Mouse (Mus musculus) forelimb bud, embryonic 11.5 days (tissue): ENCODE measurements around the gene Myo1e.

Experiments used
- DNase-seq: peaks from one replicate; pipeline ENCODE4 v3.0.0-alpha.2; 2012; ENCODE audit warnings: low read depth, low spot score

Gene Myo1e

DNA sequence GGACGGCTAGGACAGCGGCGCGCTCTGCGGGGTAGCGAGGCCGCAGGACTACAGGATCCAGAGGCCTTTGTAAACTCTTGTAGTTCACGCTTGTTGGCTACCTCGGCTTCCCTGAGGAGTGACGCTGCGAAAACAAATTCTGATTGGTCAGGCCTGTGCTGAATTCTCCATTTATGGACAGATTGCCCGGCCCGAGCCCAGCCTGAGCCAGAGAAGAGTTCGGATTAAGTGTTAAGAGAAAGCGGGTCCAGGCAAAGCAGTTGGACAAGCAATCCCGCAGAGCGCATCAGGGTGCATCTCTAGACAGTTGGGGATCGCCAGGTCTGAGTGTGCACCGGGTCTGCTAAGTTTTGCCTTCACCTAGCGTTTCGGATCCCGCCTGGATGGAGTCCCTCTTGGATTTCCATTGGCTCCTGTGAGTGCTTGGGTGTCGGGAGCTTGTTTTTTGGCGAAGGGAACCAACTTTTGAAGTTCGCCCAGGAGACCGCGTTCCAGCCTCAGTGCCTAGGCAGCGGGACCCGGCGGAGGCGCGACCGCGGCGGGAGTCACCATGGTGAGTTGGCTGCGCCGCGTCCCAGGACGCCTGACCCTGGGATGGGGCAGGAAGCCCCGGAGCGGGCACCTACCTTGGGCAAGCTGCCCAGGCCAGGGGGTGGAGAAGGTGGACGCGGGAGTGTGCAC, at the start of gene Myo1e:
TSS of gene Myo1e (plus strand) at position 200 of the 681 bp plus-strand sequence.
- peak; percentile 93 for DNase-seq

DNA sequence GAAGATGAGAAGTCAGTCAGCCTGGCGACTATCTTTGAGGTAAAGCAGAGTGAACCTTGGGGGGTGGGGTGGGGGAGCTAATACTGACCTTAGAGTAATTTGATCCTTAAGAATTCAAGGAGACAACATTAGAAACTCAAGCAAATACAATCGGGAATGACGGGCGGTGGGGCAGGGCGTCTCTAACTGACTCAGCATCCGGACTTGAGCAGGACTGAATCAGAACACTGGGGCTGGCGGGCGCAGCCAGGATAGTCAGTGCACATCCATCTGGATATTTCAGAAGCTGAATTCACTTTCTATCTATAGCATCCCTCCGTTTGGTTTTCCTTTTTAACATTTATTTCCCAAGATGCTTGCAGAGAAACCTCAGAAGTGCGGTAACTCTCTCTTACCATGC, 47.1 kb upstream of the Myo1e start:
- no peak for DNase-seq

DNA sequence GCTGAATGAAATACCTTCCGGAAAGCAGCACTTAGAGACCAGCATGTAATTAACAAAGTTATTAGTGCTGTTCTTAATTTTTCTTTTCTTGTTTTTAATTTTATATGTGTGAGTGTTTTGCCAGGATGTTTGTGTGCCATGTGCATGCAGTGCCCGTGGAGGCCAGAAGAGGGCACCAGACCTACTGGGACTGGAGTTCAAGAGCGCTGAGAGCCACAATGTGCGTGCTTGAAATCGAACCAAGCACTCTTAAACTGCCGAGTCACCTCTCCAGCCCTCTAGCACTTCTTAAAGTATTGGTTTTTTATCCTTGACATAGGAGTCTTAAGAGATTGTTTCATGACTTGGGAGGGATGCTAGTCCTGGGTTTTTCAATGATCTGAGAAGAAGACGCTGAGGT, 38.2 kb upstream of the Myo1e start:
- DNase-seq = no peak

DNA sequence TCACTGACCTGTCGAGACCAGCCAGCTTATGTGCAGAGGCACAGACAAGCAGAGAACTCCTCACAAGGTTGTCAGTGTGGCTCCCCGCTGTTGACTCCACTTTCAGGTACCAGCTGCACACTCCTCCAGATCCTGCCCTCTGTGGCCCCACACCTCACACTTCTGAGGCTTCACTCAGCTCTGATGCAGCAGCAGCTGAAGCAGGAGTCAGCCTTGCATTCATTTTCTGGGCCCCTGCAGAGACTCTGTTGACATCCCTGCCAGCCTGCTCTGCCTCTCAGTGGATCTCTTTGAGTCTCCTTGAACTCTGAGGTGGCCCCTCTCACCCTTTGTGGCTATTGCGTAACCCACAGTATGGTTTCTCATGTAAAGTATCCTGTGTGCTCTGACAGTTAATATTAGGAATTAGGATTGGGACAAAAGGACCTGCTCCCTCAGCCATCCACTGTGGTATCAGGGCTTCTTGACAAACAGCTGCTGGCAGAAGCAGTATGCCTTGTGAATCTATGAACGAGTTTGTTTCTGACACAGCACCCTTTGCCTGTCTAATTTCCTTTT, 32.8 kb upstream of the Myo1e start:
- no peak for DNase-seq

DNA sequence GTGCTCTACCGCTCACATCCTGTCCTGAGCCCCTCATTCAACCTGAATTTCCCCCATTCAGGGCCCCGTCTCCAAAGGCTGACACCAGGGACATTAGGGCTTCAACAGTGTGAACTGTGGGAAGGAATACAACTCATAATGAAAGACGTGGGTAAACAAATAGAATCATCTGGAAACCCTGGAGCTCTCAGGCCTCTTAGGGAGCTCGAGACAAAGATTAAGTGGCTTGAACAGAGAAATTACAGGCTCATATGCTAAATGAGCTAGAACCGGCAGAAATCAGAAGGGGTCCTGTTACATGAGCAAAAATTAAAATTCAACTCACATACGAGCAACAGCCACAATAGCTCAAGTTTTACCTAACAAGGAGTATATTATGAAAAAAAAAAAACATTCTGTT, 32.3 kb upstream of the Myo1e start:
- DNase-seq = no peak

DNA sequence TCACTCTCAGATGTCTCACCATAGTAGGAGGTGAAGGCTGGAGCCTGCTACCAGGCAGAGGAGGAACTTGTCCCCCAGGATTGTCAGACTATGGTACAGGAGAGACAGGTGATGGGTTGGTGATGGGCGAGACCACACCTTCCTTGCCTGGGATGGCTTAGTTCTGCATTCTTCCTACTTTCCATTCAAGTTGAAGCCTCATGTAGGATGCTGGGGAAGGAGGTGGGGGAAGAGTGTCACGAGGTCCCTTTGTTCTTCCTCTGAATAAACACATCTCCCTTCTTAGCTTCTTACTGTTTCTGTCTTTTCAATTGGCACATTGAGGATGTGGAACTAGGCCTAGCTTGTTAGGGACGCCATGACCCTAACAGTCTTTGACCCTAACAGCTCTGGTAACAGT, 30.9 kb upstream of the Myo1e start:
- DNase-seq = no peak

DNA sequence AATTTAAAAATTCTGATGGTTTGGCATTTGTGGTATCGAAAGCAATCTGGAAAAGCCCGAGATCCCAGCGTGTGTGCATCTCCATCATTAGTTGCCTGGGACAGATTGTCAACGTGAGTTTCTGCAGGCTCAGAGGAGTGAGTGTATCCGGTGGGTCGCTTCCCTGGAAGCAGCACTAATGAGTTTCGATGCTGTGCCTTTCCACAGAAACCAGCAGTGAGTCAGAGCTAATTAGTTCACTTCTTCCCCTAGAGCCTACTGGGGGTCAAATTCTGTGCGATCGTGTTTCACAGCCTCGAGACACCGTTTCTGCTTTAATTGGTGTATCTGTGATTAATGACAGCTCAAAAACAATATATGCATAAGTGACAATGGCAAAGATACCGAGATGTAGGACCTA, 25.4 kb upstream of the Myo1e start:
- peak; percentile 23 for DNase-seq

DNA sequence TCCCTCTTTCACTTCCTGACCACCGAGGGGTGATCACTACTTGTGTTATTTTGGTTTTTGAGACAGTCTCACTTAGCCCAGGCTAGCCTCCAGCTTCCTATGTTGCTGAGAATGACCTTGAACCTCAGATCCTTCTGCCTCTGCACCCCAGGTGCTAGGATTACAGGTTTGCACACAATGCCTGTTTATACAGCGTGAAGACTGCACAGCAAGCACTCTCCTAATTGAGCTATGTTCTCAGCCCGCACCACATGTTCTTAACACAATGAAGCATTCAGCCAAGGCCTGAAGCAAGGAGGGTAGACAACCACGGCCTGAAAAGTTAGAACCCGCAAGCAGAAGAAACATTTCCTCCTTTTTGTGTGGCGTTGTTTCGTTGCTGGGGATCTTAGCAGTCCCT, 24.5 kb upstream of the Myo1e start:
- peak; percentile 30 for DNase-seq

DNA sequence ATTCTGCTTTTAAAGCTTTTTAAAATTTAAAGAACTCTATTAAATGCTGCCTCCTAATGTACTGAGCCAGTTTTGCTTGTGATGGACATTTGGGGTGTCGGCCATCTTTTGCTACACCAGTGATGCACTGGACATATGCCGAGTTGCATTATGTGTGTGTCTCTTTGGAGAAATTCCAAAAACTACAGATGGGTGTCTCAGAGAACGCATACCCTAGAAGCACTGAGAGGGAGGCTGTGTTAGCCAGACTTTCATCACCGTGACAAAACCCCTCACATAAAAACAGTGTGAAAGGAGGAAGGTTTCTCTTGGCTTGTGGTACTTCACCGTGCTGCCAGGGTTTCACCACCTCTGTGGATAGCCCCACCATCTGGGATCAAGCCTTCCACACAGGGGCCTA, 14.8 kb upstream of the Myo1e start:
- no peak for DNase-seq

DNA sequence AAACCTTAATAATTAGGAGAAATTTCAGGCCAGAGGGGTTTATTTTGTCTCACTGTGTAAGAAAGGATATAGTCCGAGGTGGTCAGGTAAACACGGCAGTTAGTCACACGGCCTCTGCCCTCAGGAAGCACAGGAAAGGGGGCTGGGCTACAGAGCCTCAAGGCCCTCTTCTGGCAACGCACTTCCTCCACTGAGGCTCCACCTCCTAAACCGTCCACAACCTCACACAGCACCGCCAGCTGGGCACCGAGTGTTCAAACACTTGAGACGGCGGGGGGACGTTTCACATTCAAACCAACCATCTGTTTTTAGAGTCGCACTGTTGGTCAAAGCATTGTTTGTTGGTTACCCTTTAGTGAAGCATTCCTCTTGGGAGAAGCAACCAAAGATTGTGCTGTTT, 12.5 kb upstream of the Myo1e start:
- DNase-seq = no peak

DNA sequence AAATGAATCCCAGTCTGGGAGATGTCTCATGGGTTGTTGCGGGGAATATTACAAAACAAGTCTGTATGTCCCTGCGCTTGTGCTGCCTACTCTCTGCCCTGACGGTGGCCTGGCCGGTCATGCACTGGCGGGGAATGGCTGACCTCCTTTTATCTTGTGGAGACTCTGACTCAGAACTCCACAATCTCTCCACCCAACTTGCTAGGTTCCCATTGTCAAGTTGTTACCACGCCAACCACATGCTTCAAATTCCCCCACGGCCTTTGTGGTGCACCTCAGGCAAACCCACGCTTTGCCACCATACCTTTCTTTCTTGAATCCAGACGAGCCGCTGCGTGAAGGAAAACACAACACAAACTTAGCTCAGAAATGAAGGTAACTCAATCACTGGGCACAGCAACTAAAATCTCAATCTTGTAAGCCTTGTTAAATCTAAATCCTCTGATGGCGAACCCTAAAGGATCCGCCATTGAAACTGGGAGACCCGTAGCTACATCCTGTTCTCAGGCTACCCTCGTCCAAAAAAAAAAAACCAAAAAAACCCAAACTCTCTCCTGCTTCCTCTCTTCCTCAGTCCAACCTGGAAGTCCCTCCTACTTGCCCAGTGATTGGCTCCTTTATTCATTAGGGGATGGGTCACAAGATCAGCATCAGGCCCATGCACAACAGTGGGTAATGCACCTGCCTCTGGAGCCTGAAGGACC, 10.0 kb upstream of the Myo1e start:
- no peak for DNase-seq

DNA sequence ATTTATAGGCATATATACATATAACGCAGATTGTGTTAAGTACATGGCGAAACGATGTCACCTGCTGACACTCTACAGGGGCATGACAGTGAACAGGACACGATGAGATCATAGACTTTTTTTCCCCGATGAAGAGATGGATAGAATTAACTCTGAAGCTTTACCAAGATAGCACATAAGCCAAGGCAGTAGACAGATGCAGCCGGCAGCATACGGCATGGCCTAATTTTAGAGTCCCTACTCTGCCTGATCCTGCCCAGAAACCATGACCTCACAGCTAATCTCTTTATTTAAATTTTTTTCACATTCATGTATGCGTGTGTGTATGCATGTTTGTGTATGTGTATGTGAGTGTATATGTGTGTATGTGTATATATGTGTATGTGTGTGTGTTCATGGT, 9.2 kb upstream of the Myo1e start:
- DNase-seq = no peak

DNA sequence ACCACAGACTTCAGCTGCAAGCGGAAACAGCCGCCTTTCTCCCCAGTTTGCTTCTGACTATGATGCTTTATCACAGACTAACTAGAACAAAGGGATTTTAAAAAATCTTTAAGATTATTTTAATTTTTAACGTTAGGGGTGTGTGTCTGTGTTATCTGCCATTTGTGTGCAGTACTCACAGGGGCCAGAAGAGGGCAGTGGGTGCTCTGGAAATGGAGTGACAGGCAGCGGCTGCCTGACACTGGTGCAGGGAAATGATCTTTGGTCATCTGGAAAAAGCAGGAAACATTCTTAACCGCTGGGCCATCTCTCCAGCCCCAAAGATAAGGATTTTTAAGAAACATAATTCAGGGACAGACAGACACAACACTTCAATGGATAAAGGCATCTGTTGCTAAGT, 4.4 kb upstream of the Myo1e start:
- DNase-seq = peak; percentile 37

DNA sequence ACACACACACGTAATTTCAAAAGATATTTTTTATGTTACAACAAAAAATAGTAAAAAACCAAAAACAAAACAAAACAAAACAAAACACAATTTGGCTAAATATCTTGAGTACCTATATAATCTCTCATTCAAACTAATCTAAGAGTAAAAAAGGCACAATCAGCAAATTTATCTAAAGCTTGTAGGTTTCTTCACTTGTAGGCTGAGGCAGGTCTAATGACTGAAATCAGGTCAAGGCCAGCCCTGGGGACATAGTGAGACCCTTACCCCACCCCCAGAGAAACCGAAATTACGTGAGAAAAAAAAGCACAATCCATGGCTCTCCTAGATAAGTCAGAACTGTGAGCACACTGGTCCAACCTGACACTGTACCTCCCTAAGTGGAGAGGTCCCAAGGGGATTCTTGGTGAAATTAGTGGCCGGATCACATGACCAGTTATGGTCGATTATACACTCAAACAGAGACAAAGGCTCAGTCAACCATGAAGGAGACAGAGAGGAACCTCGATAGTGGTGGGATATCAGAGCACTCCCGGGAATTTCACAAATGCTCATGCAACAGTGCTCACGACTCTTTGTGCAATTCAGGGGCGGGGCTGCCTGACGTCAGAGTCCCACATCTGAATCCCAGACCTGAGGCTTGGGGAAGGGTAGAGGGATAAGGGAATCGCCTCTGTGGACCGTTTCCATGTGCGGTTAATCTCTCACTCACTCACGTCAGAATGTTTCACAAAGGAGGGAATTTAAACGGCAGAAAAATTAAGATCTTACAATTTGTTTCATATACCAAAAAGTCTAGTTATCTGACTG, 3.7 kb upstream of the Myo1e start:
- no peak for DNase-seq

DNA sequence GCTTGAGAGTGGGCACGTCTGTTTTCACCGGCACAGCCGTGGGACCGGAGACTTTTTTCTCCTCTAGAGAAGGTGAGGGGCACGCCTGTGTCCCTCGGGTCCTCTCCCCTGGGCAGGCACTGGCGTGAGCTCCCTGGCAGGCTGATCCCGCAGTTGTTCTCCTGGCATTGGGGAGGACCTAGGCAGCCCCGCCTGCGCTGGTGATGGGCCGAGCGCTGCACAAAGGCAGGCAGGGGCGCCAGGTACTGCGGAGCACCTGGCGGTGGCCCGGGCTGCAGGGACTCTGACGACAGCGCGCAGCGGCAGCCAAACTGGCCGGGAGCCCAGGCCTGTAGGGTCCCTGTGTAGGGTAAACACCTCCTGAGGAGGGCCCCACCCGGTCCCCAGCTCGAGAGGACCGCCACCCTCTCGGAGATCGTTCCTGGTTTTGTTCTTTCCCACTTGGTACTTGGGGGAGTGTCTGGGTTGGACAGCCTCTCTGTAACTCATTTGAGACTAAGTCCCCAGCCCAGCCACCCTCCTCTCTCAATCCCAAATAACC, 901 bp downstream of the Myo1e start:
- no peak for DNase-seq

DNA sequence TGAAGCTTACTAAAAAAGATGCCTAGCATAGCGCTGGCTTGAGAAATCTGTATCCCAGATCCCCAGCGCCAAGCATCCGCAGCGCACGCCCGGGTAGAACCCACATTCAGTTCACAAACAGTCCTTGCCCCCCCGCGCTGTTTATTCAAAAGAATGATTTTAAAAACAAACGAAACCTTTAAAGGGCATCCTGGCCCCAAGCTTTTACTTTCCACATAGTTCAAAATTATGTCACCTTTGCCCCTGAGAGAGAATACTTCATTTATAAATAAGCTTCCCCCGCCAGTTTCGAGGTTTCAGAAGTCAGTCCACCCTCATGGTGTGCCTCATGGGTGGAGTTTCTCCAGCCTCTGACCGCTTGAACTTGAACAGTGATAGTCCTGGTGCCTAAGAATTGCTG, 1.6 kb downstream of the Myo1e start:
- DNase-seq = no peak

DNA sequence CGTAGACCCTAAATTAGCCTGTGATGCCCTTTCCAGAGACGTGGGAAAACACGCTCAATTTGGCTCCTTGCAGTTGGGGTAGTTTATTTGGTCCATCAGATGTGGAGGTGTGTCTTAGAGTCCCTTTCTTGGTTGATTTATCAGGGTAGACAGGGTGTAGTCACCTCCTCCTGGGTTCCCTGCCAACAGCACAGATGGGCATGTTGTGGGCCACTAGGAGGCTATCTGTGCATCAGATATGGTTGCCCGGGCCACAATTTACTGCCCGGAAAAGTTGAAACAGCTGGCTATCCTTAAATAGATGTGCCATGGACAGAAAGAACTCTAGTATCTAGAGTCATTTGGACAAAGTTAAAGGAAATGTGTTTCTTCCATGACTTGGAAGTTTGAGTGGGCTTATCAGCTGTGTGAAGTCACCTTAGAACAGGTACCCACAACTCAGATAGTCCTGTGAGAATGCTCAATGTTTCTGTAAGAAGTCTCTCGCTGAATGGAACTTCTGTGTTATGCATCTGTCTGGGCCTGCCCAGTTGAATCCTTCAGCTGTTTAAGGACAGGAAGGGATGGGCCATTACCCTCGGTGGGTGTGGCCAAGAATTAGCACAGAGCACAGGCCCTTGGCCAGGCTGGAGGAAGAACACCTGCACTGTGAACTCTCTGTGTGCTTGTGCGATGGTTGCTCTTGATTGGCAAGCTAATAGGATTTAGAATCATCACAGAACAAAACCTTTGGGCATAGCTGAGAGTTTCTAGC, 2.3 kb downstream of the Myo1e start:
- DNase-seq = no peak

DNA sequence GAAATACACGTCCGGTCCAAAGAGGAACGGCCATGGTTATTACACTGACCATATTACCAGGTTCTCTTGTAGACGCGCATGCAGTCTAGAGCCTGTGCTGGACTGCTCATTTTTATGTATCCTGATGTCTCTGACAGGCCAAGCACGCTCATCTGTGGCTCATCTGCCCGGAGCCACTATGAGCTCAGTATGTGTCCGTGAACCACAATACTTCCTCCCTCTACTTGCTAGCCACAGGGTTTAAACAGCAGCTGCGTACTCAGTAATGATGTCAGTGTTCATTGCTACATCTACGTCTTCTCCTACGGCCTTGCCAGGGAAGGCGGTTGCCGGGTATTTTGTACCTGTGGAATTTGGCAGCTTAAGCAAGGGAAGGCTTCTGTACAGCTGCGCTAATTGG, 4.5 kb downstream of the Myo1e start:
- no peak for DNase-seq

DNA sequence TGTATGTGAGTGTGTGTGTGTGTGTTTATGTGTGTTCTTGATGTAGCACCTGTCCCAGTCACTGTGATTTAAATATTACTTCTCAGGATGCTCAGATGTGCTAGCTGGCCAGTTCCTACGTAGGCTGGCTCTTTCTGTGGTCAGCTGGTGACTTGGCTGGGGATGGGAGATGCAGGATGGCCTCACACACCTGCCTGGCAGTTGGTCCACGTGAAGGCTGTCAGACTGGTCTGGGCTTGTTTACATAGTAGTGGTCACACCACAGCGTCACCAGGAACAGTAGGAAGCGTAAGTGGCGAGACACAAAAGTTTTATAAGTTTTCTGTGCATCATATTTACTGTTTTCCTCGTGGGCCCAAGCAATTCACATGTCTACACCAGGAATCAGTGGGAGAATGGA, 9.4 kb downstream of the Myo1e start:
- no peak for DNase-seq

DNA sequence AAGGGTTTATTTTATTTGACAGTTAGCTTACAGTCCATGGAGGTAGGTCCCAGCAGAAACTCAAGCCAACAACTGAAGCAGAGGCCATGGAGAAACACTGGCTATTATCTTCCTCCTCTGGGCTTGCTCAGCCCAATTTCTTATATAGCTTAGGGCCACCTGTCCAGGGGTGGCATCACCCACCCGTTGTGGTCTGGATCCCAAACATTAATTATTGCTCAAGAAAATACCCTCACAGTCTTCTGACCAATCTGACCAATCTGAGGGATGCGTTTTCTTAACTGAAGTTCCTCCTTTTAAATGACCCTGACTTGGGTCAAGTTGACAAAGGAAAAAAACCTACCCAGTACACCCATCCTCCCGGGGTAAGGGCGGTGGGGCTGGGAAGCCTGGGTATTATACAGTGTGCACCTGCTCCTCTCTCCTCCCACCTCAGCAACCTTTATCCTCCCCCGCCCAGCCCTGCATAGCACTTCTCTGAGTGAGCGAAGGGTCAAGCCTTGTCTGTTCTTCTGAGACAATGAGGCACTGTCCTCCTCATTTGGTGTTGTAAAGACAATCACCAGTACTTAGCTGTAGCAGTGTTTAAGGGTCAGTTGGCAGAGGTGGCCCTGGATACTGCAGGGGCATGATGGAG, 12.3 kb downstream of the Myo1e start:
- no peak for DNase-seq
